Comparison of ENCODE assay signal across 29 mouse cellular contexts in genomic region chr15:99509840-99510239, GRCm38 (mm10). TPM values are rescaled to one million over a fixed set of nuclear protein-coding genes. Genes with fewer than 3 reads are reported as not detected.
"Had no signal": no experiment of that assay in that cellular context is flagged by ENCODE, and none has a peak within 500 bp of the region (broad histone marks: within the 10 kb centered on the region; RNA-seq: fewer than 3 reads in every experiment).

No protein-coding gene starts in this region.

- DNase-seq: left cerebral cortex, postnatal 4 days; liver; liver, embryonic 13.5 days; liver, postnatal 0 days; lung, embryonic 14.5 days; lung, postnatal 10 days; midbrain, embryonic 14.5 days had no signal

- H3K4me1 ChIP-seq: limb, embryonic 12.5 days; limb, embryonic 13.5 days; liver, embryonic 13.5 days; midbrain, embryonic 12.5 days; midbrain, embryonic 13.5 days; midbrain, embryonic 15.5 days had no signal

- H3K27me3 ChIP-seq: limb, embryonic 13.5 days; limb, embryonic 15.5 days; liver, embryonic 13.5 days; liver, embryonic 15.5 days; midbrain, embryonic 12.5 days; midbrain, embryonic 13.5 days; midbrain, embryonic 15.5 days; neural tube, embryonic 12.5 days; neural tube, embryonic 13.5 days had no signal

- H3K4me2 ChIP-seq: limb, embryonic 12.5 days; limb, embryonic 13.5 days; limb, embryonic 15.5 days; liver, embryonic 11.5 days; liver, embryonic 12.5 days; liver, embryonic 13.5 days; liver, embryonic 15.5 days; lung, embryonic 14.5 days; midbrain, embryonic 11.5 days; midbrain, embryonic 12.5 days; midbrain, embryonic 13.5 days; midbrain, embryonic 15.5 days; neural tube, embryonic 12.5 days; neural tube, embryonic 13.5 days had no signal

- ATAC-seq: liver, embryonic 12.5 days; liver, postnatal 0 days; midbrain, embryonic 13.5 days; midbrain, embryonic 15.5 days; midbrain, embryonic 16.5 days had no signal

- H3K9me3 ChIP-seq: limb, embryonic 10.5 days; limb, embryonic 12.5 days; limb, embryonic 13.5 days; limb, embryonic 15.5 days; liver, embryonic 12.5 days; liver, embryonic 13.5 days; liver, embryonic 15.5 days; megakaryocyte, embryonic 14.5 days; midbrain, embryonic 10.5 days; midbrain, embryonic 12.5 days; midbrain, embryonic 13.5 days; midbrain, embryonic 15.5 days; neural tube, embryonic 12.5 days; neural tube, embryonic 13.5 days had no signal

- H3K27ac ChIP-seq: left cerebral cortex, adult 2 months; limb, embryonic 10.5 days; limb, embryonic 12.5 days; limb, embryonic 13.5 days; limb, embryonic 15.5 days; liver, embryonic 12.5 days; liver, embryonic 13.5 days; liver, embryonic 14.5 days; liver, embryonic 15.5 days; macrophage; midbrain, embryonic 10.5 days; midbrain, embryonic 12.5 days; midbrain, embryonic 13.5 days; midbrain, embryonic 15.5 days; neural tube, embryonic 12.5 days; neural tube, embryonic 13.5 days had no signal

- H3K4me3 ChIP-seq: left cerebral cortex, adult 2 months; limb, embryonic 10.5 days; limb, embryonic 12.5 days; limb, embryonic 13.5 days; limb, embryonic 15.5 days; liver, embryonic 12.5 days; liver, embryonic 13.5 days; liver, embryonic 15.5 days; megakaryocyte, embryonic 14.5 days; midbrain, embryonic 10.5 days; midbrain, embryonic 12.5 days; midbrain, embryonic 13.5 days; midbrain, embryonic 15.5 days; myocyte; neural tube, embryonic 12.5 days; neural tube, embryonic 13.5 days had no signal

- H3K9ac ChIP-seq: limb, embryonic 12.5 days; limb, embryonic 13.5 days; limb, embryonic 15.5 days; liver, embryonic 12.5 days; liver, embryonic 13.5 days; liver, embryonic 14.5 days; liver, embryonic 15.5 days; liver, postnatal 0 days; lung, embryonic 14.5 days; midbrain, embryonic 12.5 days; midbrain, embryonic 13.5 days; midbrain, embryonic 15.5 days; neural tube, embryonic 12.5 days; neural tube, embryonic 13.5 days had no signal

- H3K36me3 ChIP-seq: limb, embryonic 10.5 days; limb, embryonic 12.5 days; limb, embryonic 13.5 days; limb, embryonic 15.5 days; liver, embryonic 12.5 days; liver, embryonic 13.5 days; liver, embryonic 15.5 days; midbrain, embryonic 10.5 days; midbrain, embryonic 12.5 days; midbrain, embryonic 13.5 days; midbrain, embryonic 15.5 days; neural tube, embryonic 12.5 days; neural tube, embryonic 13.5 days had no signal

RNA-seq across cellular contexts. Expression of gene Faim2, which starts 18.1 kb away (rescaled TPM):
- polyA plus RNA-seq: limb, embryonic 10.5 days; limb, embryonic 11.5 days; liver, adult 2 months; liver, embryonic 14.5 days; liver, postnatal 0 days; macrophage had no signal
